Mouse (Mus musculus): Measurements from ENCODE around the gene Hoxb4.

Gene Hoxb4

GRCm38 (mm10) chr11:96334998-96335397, 16.9 kb downstream of the Hoxb4 start:
- DNase-seq (ENCODE audit: low read depth): no peak

DNA sequence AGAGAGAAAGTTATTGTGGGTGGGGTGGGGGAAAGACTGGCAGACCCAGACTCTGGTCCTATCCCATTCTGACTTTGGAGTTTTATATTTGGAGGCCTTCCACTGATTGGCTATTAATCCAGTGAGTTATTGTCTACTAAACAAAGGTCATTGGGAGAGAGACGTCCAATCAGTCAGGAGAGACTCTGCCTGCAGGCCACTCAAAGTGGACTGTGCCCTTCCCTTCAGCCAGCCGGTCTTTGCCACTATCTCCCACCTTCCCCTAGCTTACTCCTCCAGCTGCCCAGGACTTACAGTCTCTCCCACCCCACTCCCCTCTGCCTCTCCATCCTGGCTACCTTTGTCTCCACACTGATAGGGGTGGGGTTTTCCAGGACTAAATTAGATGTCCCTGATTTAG, 18.5 kb downstream of the Hoxb4 start:
- no peak for DNase-seq (ENCODE audit: low read depth)

- DNase-seq (ENCODE audit: low read depth): no peak
Observed at GRCm38 (mm10) chr11:96337026-96337425, 19.0 kb downstream of the Hoxb4 start.

DNA sequence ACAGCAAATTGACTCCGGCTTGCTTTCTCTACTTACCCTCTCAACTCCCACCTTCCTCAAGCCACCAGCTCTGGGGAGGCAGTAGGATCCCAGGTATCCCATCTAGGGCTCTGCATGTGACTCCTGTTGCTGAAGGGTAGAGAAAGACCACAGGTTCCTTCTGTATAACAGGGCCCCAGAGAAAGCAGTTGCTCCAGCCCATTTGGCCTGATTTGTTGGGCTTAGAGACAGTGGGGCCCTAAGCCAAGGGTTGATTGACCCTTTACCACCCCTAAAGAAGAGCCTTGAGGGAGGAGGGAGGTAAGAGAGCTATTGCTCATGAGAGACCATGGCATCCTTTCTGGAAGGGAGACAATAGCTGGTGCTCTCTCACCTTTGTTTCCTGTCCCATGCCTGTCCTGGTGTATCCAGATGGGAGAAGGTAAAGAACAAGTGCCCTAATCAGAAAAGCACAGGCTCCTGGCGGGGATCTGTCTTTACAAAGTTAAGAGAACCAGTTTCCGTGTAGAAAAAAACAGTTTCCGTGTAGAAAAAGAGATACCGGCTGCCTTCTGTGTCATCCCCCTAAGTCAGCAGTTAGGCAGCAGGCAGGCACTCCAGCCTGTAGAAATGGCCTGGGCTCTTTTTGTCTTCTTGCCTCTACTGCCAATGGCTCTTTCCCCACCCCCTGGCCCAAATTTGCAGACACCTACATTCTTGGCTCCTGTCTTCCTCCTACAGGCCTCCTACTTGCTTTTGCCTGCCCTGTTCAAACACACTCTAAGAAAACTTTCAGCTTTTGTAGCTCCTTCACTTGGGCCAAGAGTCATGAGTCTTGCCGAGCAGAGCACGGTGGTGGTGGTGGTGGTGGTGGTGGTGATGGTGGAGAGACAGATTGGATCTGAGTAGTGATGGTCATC, 21.1 kb downstream of the Hoxb4 start:
- no peak for DNase-seq (ENCODE audit: low read depth)

GRCm38 (mm10) chr11:96340698-96341365, 22.8 kb downstream of the Hoxb4 start:
- no peak for DNase-seq (ENCODE audit: low read depth)

DNA sequence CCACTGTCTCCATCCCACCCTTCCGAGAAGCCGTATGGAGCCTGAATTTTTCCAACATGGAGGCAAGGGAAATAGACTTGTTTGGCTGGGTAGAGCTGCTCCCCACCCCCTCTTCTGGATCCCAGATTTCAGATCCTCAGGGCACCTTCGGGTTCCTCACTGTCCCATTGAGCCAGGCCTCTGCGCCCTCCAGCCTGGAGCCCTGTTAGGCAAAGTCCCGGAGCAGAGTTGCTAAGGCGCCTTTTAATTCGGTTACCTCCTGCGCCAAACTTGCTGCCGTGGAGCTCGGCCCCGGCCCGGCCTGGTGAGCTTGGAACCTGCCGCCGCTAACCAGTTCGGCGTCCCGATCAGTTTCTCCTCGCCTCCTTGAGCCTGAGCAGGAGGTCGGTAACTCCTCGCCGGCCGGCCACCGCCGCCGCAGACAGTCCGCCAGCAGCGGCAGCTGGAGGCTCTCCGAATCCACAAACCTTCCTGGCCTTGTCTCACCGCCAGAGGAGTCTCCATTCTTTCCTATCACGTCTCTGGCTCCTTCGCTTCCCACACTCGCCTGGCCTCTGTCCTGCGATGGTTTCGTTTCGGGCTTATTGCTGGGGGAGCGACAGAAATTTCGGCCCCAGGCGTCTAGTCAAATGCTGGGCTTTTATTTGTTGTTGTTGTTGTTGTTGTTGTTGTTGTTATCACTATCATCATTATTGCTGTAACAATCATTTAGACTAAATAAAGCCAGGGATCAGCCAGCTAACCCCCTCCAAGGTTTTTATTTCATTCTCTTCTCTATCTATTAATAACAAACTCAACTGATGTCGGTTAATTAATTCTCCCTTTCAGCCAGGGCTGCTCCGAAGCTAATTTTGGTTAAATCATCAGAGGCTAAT, 23.9 kb downstream of the Hoxb4 start:
- DNase-seq (ENCODE audit: low read depth): no peak

DNA sequence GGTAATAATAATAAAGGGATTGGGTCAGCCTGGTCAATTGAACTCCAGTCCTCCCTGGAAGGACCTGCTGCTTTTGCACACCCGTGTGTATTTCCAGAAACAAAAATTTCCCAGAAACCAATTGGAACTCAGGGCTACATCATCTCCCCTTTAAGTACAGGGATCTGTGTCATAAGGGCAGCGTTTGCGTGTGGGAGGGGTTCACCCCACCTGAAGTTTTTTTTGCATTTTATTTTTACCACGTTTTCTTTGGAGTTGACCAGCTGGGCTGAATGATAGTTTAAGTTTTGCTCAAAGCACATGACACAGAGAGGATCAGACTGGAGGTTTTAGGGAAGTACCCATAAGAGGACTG, 24.5 kb downstream of the Hoxb4 start:
- DNase-seq (ENCODE audit: low read depth): no peak

DNA sequence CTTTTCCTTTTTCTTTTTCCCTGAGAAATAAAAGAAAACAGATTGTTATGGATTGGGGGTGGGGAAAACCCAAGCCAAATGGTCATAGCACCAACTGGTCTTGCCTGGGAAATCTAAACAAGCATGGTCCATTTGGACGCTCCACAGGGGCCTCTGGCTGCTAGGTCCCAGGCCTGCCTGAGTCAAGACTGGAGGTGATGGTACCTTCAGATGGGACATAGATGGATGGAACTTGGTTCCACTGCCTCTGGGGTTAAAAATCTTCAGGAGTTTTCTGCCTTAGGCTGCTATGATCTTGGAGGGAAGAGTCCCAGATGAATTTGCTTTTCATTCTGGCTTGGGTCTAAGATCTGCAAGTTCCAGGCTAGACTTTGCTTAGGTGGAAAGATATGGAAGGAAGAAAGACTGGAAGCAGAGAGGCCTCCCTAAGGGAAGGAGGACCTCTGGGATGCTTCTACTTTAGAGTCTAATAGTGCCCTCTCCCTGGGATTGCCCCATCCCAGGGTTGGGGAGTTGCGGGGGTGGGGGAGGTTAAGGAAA, 25.2 kb downstream of the Hoxb4 start:
- DNase-seq (ENCODE audit: low read depth): no peak

GRCm38 (mm10) chr11:96344061-96344877, 26.2 kb downstream of the Hoxb4 start:
- no peak for DNase-seq (ENCODE audit: low read depth)

- DNase-seq (ENCODE audit: low read depth): no peak
Observed at GRCm38 (mm10) chr11:96344878-96345159, 26.8 kb downstream of the Hoxb4 start.

GRCm38 (mm10) chr11:96345220-96345892, 27.3 kb downstream of the Hoxb4 start:
- DNase-seq (ENCODE audit: low read depth): no peak

DNA sequence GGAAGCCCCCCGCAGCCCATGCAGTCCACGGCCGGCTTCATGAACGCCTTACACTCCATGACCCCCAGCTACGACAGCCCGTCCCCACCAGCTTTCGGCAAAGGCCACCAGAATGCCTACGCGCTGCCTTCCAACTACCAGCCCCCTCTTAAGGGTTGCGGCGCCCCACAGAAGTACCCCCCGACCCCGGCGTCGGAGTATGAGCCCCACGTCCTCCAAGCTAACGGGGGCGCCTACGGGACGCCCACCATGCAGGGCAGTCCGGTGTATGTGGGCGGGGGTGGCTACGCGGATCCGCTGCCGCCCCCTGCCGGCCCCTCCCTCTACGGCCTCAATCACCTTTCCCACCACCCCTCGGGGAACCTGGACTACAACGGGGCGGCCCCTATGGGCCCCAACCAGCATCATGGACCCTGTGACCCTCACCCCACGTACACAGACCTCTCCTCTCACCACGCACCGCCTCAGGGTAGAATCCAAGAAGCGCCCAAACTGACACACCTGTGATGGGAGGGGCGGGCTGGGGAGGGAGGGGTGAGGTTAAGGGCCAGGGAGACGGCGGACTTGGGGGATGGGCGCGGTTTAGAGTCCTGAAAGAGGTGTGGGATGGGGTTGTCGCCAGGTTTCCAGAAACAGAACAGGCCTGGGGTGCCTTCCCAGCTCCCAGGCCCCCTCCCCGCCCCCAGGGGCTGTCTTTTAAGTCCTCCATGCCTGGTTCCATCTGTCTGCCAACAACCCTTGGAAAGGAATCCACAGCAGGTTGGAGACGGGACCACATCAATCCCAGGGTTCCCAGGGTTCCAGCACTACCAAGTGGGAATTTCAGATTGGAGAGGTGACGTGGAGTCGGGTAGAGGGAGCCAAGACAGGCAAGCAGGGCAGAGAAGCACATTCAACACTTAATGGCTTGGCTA, 28.1 kb downstream of the Hoxb4 start:
- no peak for DNase-seq (ENCODE audit: low read depth)

GRCm38 (mm10) chr11:96346916-96347520, 29.0 kb downstream of the Hoxb4 start:
- no peak for DNase-seq (ENCODE audit: low read depth)

GRCm38 (mm10) chr11:96347717-96348116, 29.6 kb downstream of the Hoxb4 start:
- no peak for DNase-seq (ENCODE audit: low read depth)

DNA sequence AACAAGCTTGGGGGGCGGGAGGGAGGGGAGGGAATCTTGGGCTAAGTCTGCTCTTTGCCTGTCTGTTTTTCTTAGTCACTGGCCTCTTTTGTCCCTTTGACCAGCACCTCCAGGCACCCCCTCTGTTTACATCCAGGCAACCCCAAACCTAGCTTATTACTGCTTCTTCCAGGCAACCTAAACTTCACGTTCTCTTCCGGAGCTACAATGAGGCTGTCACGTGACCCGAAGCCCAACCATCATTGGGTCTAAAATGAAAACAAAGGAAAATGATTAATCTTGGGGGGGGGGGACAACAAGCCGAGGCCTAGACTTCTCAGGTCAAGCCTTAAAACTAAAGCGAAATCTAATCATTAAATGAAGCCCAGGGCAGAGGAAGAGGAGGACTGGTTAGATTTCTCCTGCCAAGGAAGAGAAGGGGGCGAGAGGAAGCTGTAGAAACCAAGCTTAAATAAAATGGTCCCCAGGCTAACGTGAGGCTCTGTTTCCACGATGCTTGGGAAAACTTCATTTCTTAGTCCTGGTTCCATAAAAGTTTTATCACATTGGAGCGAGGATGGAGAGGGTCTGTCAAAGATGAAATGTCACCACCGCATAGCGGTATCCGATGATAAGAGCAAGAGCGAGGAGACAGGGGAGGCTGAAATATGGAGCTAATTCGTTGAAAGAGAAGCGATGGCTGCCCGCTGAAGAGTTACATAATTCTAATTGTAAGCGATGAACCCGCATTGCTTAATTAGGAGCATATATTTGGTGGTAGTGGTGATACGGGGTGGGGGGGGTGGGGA, 30.3 kb downstream of the Hoxb4 start:
- no peak for DNase-seq (ENCODE audit: low read depth)

- DNase-seq (ENCODE audit: low read depth): no peak
Observed at GRCm38 (mm10) chr11:96348988-96349387, 30.9 kb downstream of the Hoxb4 start.

DNA sequence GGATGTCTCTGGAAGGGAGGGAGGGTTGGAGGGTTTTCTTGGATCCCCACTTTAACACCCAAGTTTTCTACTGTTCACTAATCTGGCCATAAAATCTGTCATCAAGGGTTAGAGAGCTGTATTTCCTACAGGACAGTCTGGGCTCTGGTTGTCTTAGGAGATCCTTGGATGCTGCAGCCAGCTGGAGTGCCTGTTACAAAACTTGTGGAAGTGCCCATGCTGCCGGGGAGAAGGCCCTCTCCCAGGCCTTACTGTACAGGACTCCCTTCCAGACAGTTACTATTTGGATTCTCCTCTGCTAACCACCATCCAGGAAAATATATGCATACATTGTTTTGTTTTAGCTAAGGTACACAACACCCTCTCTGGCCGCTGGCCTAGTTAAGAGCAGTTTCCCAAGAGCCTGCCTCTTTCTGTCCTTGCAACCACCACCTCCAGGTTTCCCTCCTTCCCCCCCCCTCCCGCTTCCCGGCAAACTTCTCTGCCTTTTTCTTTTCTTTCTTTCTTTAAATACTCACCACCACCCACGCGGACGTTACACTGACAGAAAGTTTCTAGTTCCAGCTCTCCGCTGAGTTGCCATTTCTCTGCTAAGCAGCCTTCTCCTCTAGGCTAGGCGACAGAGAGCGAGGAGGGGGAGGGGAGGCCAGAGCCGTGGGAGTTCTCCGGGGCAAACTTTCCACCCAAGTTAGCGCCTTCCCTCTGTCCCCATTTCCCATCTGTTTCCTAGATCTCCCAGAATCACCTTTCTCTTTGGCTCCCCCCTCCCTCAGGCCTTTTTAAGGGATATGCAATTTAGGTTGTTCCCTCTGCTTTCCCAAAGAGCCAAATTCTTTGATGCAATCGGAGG, 31.6 kb downstream of the Hoxb4 start:
- DNase-seq (ENCODE audit: low read depth): no peak

GRCm38 (mm10) chr11:96350341-96350624, 32.2 kb downstream of the Hoxb4 start, which contains the start of gene Hoxb2:
Hoxb2 (plus strand) TSS chr11:96350525.
- DNase-seq (ENCODE audit: low read depth): no peak

Measured in c-Kit-positive CD71-positive TER-119-negative erythroid progenitor cells, embryonic 14.5 days (primary cell).